Mouse (Mus musculus): ENCODE measurements around the gene T2. TPM values are rescaled to one million over a fixed set of nuclear protein-coding genes. Genes with fewer than 3 reads are reported as not detected.
"Not testable (repeated sequence)": the region's sequence is repeated elsewhere in the genome, so short reads cannot be mapped to it uniquely, and the experiment has no call there.

T2 gene
- polyA plus RNA-seq, 2 experiments: 0.32 to 2.3 TPM

DNA sequence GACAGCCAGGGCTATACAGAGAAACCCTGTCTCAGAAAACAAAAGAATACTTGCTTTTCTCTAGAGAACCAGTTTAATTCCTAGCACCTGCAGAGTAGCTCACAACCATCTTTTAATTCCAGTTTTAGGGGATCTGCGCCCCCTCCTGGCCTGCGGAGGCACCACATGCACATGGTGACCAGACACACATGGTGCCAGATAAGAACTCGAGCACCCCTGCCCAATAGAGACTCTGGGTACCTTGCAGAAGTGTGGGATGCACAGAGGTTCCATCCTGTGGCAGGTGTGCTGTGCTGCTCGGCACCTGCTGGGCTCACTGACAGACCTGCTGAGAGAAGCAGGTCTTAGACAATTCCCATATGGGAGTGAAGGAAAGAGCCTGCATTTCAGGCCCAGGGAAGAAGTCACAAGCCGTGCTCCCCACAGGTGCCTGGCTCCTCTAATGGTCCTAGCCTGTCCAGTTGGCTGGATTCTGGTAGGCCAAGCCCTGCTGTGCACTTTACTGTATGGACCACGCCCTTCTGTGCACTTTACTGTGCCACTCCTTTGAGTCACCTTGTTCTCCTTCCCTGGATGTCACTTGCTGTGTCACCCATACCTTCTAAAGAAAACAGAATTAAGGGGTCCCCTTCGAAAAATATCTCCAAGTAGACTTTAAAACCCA, 27.1 kb upstream of the T2 start:
- Histone ChIP-seq H3K27me3 (ENCODE audit: control insufficient read depth, insufficient read depth, low read length) (no peaks in the 10 kb centered on the region), H3K9ac (ENCODE audit: low read depth, low read length, severe bottlenecking) (no peak overlapping the region), H3K4me1 (ENCODE audit: control insufficient read depth, insufficient read depth, low read length) (no peaks in the 10 kb centered on the region), H3K4me2 (replicated peaks; ENCODE audit: low read depth, low read length, severe bottlenecking) (no peak overlapping the region), H3K27ac (replicated peaks; ENCODE audit: low read depth, low read length) (no peak overlapping the region), H3K9me3 (ENCODE audit: control insufficient read depth, low read length) (no peaks in the 10 kb centered on the region), H3K4me3 (replicated peaks; ENCODE audit: low read length) (no peak overlapping the region), H3K36me3 (ENCODE audit: control insufficient read depth, insufficient read depth, low read length) (peaks cover 18% of the 10 kb centered on the region)
- TF ChIP-seq POLR2A (IDR thresholded peaks at IDR 0.05; ENCODE audit: borderline replicate concordance, extremely low read depth, insufficient read depth, insufficient read length): no peak
- ATAC-seq (ENCODE audit: low FRiP score, low read depth) (no peak), DNase-seq (ENCODE audit: low spot score) (no peak)
- 74% methylated on average over 7 of the region's 7 CpGs for WGBS

DNA sequence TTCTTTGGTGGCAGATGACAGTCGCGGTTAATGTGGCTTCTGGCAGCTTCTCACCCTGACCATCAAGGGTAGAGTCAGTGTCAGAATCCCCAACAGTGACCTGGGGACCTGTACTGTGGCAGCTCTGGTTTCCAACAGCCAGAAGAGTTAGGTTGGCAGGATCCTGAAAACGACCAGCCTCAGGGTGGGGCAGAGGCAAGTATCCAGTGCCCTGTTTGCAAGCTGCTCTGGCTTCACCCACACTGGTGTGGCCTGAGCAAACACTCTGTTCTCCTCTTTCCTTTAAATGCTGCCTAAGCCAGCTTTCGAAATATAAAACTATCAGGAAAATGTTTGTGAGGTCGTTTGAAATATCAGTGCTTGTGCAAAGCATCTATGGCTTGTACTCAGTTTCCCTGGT, 25.2 kb upstream of the T2 start:
- WGBS: 77% methylated on average over 5 of the region's 5 CpGs
- Histone ChIP-seq H3K4me2 (replicated peaks; ENCODE audit: low read depth, low read length, severe bottlenecking) (no peak overlapping the region), H3K9me3 (ENCODE audit: control insufficient read depth, low read length) (no peaks in the 10 kb centered on the region), H3K4me3 (replicated peaks; ENCODE audit: low read length) (no peak overlapping the region), H3K9ac (ENCODE audit: low read depth, low read length, severe bottlenecking) (no peak overlapping the region), H3K27ac (replicated peaks; ENCODE audit: low read depth, low read length) (no peak overlapping the region), H3K36me3 (ENCODE audit: control insufficient read depth, insufficient read depth, low read length) (peaks cover 12% of the 10 kb centered on the region), H3K4me1 (ENCODE audit: control insufficient read depth, insufficient read depth, low read length) (no peaks in the 10 kb centered on the region), H3K27me3 (ENCODE audit: control insufficient read depth, insufficient read depth, low read length) (no peaks in the 10 kb centered on the region)
- no peak for TF ChIP-seq POLR2A (IDR thresholded peaks at IDR 0.05; ENCODE audit: borderline replicate concordance, extremely low read depth, insufficient read depth, insufficient read length)
- DNase-seq (ENCODE audit: low spot score): no peak
- ATAC-seq (ENCODE audit: low FRiP score, low read depth): no peak

DNA sequence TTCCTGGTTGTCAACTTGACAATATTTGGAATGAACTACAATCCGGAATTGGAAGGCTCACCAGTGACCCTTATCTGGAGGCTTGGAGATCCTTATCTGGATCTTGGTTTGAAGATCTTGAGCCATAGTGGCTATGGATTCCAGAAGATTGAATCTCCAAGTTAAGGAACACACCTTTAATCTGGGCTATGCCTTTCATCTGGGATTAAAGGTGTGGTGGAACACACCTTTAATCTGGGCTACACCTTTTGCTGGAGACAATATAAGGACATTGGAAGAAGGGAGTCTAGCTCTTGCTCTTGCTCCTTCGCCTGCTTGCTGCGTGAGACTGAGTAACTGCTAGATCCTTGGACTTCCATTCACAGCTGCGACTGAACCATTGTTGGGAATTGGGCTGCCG, 18.6 kb upstream of the T2 start, which contains the start of gene Prr18:
TSS of gene Prr18 (plus strand) at position 301 of the 400 bp plus-strand sequence.
- not testable (repeated sequence) for H3K9me3 ChIP-seq (ENCODE audit: control insufficient read depth, low read length); H3K4me1 ChIP-seq (ENCODE audit: control insufficient read depth, insufficient read depth, low read length); DNase-seq (ENCODE audit: low spot score); H3K27ac ChIP-seq (replicated peaks; ENCODE audit: low read depth, low read length); H3K9ac ChIP-seq (ENCODE audit: low read depth, low read length, severe bottlenecking); H3K36me3 ChIP-seq (ENCODE audit: control insufficient read depth, insufficient read depth, low read length); ATAC-seq (ENCODE audit: low FRiP score, low read depth); H3K4me2 ChIP-seq (replicated peaks; ENCODE audit: low read depth, low read length, severe bottlenecking); H3K4me3 ChIP-seq (replicated peaks; ENCODE audit: low read length)
- peaks cover 32% of the 10 kb centered on the region for H3K27me3 ChIP-seq (ENCODE audit: control insufficient read depth, insufficient read depth, low read length)
- no CpG with 5 or more reads among the region's 5 CpGs for WGBS

DNA sequence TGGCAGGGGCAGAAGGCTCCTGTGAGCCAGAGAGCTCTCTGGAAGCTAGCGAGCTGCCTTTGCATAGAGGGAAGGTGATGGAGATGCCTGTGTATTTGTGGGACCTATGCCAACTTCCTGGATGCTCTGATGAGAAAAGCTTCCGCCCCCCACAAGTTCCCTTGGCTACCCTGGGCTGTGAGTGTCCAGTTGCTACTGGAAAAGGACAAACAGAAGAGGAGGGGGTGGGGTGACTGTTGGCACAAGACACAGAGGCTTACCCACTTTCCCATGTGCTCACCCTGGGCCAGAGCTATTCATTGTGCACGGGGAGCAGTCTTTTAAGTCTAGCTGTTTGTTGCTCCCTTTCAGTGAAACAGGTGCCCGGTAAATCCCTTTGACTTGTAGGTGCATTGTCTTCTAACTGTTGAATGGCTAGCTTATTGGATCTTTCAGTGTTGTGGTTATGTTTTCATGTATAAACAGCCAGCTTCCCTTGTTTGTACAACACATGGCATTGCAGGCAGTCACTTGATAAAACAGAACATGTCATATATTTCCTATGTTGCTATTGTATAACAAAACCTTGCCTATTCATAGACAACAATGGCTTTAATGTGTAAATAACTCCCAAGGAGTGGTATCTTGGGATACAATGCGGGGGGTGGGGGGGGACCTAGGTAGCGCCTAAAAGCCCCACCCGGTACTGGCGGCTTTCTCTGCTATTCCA, 16.0 kb upstream of the T2 start:
- no peak for TF ChIP-seq POLR2A (IDR thresholded peaks at IDR 0.05; ENCODE audit: borderline replicate concordance, extremely low read depth, insufficient read depth, insufficient read length)
- no peak overlapping the region for H3K27ac ChIP-seq (replicated peaks; ENCODE audit: low read depth, low read length)
- no peak for DNase-seq (ENCODE audit: low spot score)
- no peak for ATAC-seq (ENCODE audit: low FRiP score, low read depth)
- H3K27me3 ChIP-seq (ENCODE audit: control insufficient read depth, insufficient read depth, low read length): peaks cover 39% of the 10 kb centered on the region
- H3K36me3 ChIP-seq (ENCODE audit: control insufficient read depth, insufficient read depth, low read length): no peaks in the 10 kb centered on the region
- H3K4me3 ChIP-seq (replicated peaks; ENCODE audit: low read length): peak overlapping the region; percentile 51
- no peaks in the 10 kb centered on the region for H3K9me3 ChIP-seq (ENCODE audit: control insufficient read depth, low read length)
- no peak overlapping the region for H3K9ac ChIP-seq (ENCODE audit: low read depth, low read length, severe bottlenecking)
- H3K4me2 ChIP-seq (replicated peaks; ENCODE audit: low read depth, low read length, severe bottlenecking): peak overlapping the region; percentile 99
- WGBS: 35% methylated on average over 8 of the region's 8 CpGs
- no peaks in the 10 kb centered on the region; the same call in 1 of the 2 replicates for H3K4me1 ChIP-seq (ENCODE audit: control insufficient read depth, insufficient read depth, low read length)

GRCm38 (mm10) chr17:8340407-8341359, 15.1 kb upstream of the T2 start:
- H3K9me3 ChIP-seq (ENCODE audit: control insufficient read depth, low read length): no peaks in the 10 kb centered on the region
- H3K36me3 ChIP-seq (ENCODE audit: control insufficient read depth, insufficient read depth, low read length): no peaks in the 10 kb centered on the region
- WGBS: under 1% methylated on average over 48 of the region's 92 CpGs
- H3K4me2 ChIP-seq (replicated peaks; ENCODE audit: low read depth, low read length, severe bottlenecking): peak overlapping the region; percentile 99
- peaks cover 39% of the 10 kb centered on the region for H3K27me3 ChIP-seq (ENCODE audit: control insufficient read depth, insufficient read depth, low read length)
- peak overlapping the region; percentile 59 for H3K9ac ChIP-seq (ENCODE audit: low read depth, low read length, severe bottlenecking)
- no peak overlapping the region for H3K27ac ChIP-seq (replicated peaks; ENCODE audit: low read depth, low read length)
- no peak for TF ChIP-seq POLR2A (IDR thresholded peaks at IDR 0.05; ENCODE audit: borderline replicate concordance, extremely low read depth, insufficient read depth, insufficient read length)
- H3K4me1 ChIP-seq (ENCODE audit: control insufficient read depth, insufficient read depth, low read length): no peaks in the 10 kb centered on the region; the same call in 1 of the 2 replicates
- H3K4me3 ChIP-seq (replicated peaks; ENCODE audit: low read length): peak overlapping the region; percentile 51
- peak; percentile 60 for ATAC-seq (ENCODE audit: low FRiP score, low read depth)
- no peak for DNase-seq (ENCODE audit: low spot score)
